Comparison of ENCODE assay signal across 9 mouse cellular contexts in the genomic region with DNA sequence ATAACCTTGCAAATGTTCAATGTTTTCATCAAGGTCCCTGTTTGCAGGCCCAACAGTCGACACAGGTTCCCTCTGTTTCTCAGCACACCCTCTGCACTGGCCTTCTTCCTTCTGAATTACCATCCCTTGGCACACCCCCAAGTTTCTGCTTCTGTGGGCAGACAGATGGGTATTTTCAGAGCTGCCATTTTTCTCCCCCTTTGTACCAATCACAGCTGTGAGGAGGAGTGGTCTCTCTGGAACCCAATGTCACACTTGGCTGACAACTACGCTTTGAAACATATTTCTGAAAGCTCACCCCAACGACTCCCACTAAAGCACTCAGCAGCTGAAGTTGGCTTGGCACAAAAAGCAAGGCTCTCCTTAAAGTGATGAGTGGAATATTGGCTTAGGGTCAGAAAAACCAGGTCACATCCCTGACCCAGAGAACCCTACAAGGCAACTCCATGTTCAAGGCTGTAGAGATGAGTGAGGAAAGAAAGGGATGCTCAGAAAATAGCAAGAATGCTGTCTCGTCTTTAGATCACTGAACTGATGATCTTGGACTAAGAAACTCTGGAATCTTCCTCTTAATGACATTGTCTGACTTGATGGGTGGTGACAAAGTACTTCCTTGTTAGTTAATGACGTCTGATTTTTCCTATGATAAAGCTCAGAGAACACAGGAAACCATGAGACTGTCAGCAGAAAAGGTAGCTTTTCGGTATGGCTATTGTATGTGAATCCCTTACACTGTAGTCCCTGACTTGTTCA. TPM values are rescaled to one million over a fixed set of nuclear protein-coding genes. Genes with fewer than 3 reads are reported as not detected.
DNase-seq lines count a peak whose midpoint lies in the region; ATAC-seq lines count a peak whose summit lies in the region.
"Had no signal": no experiment of that assay in that cellular context is flagged by ENCODE, and none has a peak within 500 bp of the region (broad histone marks: within the 10 kb centered on the region; RNA-seq: fewer than 3 reads in every experiment).

No protein-coding gene starts in this region.

- H3K9me3 ChIP-seq in kidney, embryonic 14.5 days (ENCODE audit: control insufficient read depth, low read length): no peaks in the 10 kb centered on the region

- H3K36me3 ChIP-seq in kidney, embryonic 14.5 days (ENCODE audit: control insufficient read depth, insufficient read depth, low read length): no peaks in the 10 kb centered on the region

- 54% methylated on average over 6 of the region's 6 CpGs for WGBS in kidney, embryonic 14.5 days

- H3K27ac ChIP-seq in kidney, embryonic 14.5 days (ENCODE audit: low read depth, low read length): no peak overlapping the region

- H3K4me3 ChIP-seq in kidney, embryonic 14.5 days (ENCODE audit: low read length): no peak overlapping the region

- peak; percentile 22 to 30 for DNase-seq in kidney, postnatal 25 days
- peak; percentile 68 for DNase-seq in layer of hippocampus, adult 9-11 months
- peak; percentile 85 to 86 for DNase-seq in right cerebral cortex, postnatal 10 days (ENCODE audit: low spot score in 2 of 2)
- no peak for DNase-seq in urinary bladder, adult 2 months (ENCODE audit: low spot score)
- DNase-seq in heart, postnatal 36 days: no peak
- DNase-seq in thymus, postnatal 25 days: no peak

- no peak overlapping the region for H3K4me2 ChIP-seq in kidney, embryonic 14.5 days (replicated peaks; ENCODE audit: low read depth, low read length)

- no peak for ATAC-seq in kidney, embryonic 14.5 days (ENCODE audit: low FRiP score, low TSS enrichment)
- peak; percentile 22; the same call in 1 of the 2 replicates for ATAC-seq in common myeloid progenitor, adult 5-6 weeks (replicated peaks; ENCODE audit: low read depth, poor library complexity, severe bottlenecking)

- no peaks in the 10 kb centered on the region for H3K27me3 ChIP-seq in kidney, embryonic 14.5 days (ENCODE audit: control insufficient read depth, insufficient read depth, low read length)

- H3K4me1 ChIP-seq in kidney, embryonic 14.5 days (ENCODE audit: control insufficient read depth, insufficient read depth, low read length): no peaks in the 10 kb centered on the region

- H3K9ac ChIP-seq in kidney, embryonic 14.5 days (ENCODE audit: low read depth, low read length): no peak overlapping the region

- intact Hi-C loops in heart, postnatal 36 days (cut with DNase I): no loop called here

RNA-seq across cellular contexts. Expression of a gene that starts 31.7 kb away (rescaled TPM):
- polyA plus RNA-seq in kidney, embryonic 14.5 days (2014; fragmentation: Nextera tagmentation; extraction: Ambion mirVana): 3.0 and 3.7 TPM in 2 replicates
- not detected in 2 replicates for total RNA-seq in common myeloid progenitor, adult 5-6 weeks (2017)
- polyA plus RNA-seq in urinary bladder, adult 2 months (2012; rRNA removed): 1.0 and 1.1 TPM in 2 replicates
- 1 to 10 TPM in 1 of 2 experiments, under 1 TPM in 1; 0.92 to 1.1 TPM for total RNA-seq in heart, postnatal 36 days (2021)
- total RNA-seq: MEL had no signal

Comparison
In these comparisons a context has a peak if more than half of its experiments do, and no peak if none do; other contexts are left out.
1. DNase-seq: peak in kidney, postnatal 25 days (2 of 2), layer of hippocampus, adult 9-11 months (single experiment) and right cerebral cortex, postnatal 10 days (2 of 2); none in urinary bladder, adult 2 months (single experiment), heart, postnatal 36 days (0 of 2) and thymus, postnatal 25 days (single experiment).